Mouse (Mus musculus) forebrain, embryonic 10.5 days (tissue): Measurements from ENCODE around the gene 3110082J24Rik. TPM values are rescaled to one million over a fixed set of nuclear protein-coding genes. Genes with fewer than 3 reads are reported as not detected.

Experiments
- DNase-seq: peaks from one replicate; pipeline ENCODE4 v3.0.0-alpha.2; 2017; ENCODE audit warnings: low spot score; ENCODE audit errors: extremely low spot score
- H3K27ac ChIP-seq: fragments of 300-500 bp; sonication (generic); 2 replicates; pipeline ENCODE4 v1.5.1; 2016; ENCODE audit warnings: mild to moderate bottlenecking
- H3K27me3 ChIP-seq: fragments of 300-500 bp; sonication (generic); 2 replicates; pipeline ENCODE4 v1.6.1; 2016; ENCODE audit warnings: mild to moderate bottlenecking; ENCODE audit not compliant: poor library complexity, severe bottlenecking
- H3K36me3 ChIP-seq: fragments of 300-500 bp; sonication (generic); replicated peaks from 2 replicates; pipeline ENCODE4 v1.6.1; 2016; ENCODE audit warnings: mild to moderate bottlenecking, moderate library complexity
- H3K4me1 ChIP-seq: fragments of 300-500 bp; sonication (generic); 2 replicates; pipeline ENCODE4 v1.6.1; 2016
- H3K4me3 ChIP-seq: fragments of 300-500 bp; sonication (generic); 2 replicates; pipeline ENCODE4 v1.5.1; 2016; ENCODE audit warnings: mild to moderate bottlenecking, moderate library complexity
- H3K9me3 ChIP-seq: fragments of 300-500 bp; sonication (generic); 2 replicates; pipeline ENCODE4 v1.6.1; 2016; ENCODE audit warnings: mild to moderate bottlenecking, moderate library complexity
- WGBS: fragments of 180-500 bp; shearing (Covaris S2); methylation state at CpG from one replicate; pipeline ENCODE4 v1.1.7; 2016; 5-methylcytosine and 5-hydroxymethylcytosine counted together
- polyA plus RNA-seq: library from polyadenylated mRNA; unstranded; fragments of >200 nt; fragmentation: Nextera tagmentation; extraction: Ambion mirVana; gene quantifications from 2 replicates; pipeline ENCODE4 v1.2.1, GENCODE M21; 2016

3110082J24Rik gene
- polyA plus RNA-seq, 1 experiment from 2014 or later, result 1.1 TPM

DNA sequence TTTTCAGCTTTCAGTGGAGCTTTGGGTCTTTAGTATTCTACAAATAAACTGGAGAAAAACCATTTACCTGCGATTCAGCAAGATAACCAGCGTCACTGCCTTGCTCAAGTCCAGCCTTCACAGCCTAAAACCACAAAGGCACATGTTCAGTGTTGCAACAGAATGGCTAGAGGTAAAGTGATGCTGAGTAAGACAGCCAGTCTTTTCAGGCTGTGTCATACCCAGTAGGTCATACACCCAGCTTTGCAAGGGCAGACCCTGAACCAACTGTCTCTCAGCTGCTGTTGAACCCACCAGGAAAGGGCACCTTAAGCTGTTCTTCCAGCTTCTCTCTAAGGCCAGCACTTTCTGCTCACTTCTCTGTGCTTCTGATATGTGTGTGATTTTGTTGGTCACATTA is 26.3 kb upstream of the 3110082J24Rik start:
- H3K27me3 ChIP-seq, result no peaks in the 10 kb centered on the region
- no peaks in the 10 kb centered on the region for H3K4me1 ChIP-seq
- H3K36me3 ChIP-seq, result peaks cover 86% of the 10 kb centered on the region
- no peak overlapping the region for H3K27ac ChIP-seq
- H3K4me3 ChIP-seq, result no peak overlapping the region
- WGBS, result 96% methylated on average over 2 of the region's 2 CpGs
- no peak for DNase-seq
- H3K9me3 ChIP-seq, result no peaks in the 10 kb centered on the region

GRCm38 (mm10) chr5:30131246-30131645 is 25.4 kb upstream of the 3110082J24Rik start:
- WGBS, result 92% methylated on average over 4 of the region's 4 CpGs

DNA sequence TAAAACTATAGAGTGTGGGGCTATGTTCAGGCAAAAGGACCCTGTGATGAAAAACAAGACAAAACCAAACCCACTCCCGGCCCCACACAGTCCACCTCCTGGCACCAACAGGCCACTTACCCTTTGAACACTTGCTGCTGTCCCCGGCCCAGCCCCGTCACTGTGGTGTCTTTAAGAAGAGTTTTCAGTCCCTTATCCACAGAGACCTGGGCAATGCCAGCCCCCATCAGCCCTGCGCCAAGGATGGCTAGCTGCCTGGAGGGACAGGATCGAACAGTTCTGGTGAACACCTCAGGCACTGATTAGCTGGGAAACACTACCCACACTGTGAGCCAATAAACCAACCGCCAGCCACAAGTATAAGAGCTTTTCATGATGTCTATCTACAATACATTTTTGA is 22.8 kb upstream of the 3110082J24Rik start:
- no peaks in the 10 kb centered on the region for H3K9me3 ChIP-seq
- WGBS, result 93% methylated on average over 6 of the region's 6 CpGs
- no peak for DNase-seq
- H3K27ac ChIP-seq, result no peak overlapping the region
- H3K27me3 ChIP-seq, result no peaks in the 10 kb centered on the region
- H3K36me3 ChIP-seq, result peaks cover 91% of the 10 kb centered on the region
- H3K4me1 ChIP-seq, result no peaks in the 10 kb centered on the region
- no peak overlapping the region for H3K4me3 ChIP-seq

More at GRCm38 (mm10) chr5:30131246-30131645, 25.4 kb upstream of the 3110082J24Rik start:
- H3K4me1 ChIP-seq, result no peaks in the 10 kb centered on the region
- H3K27me3 ChIP-seq, result no peaks in the 10 kb centered on the region
- DNase-seq, result no peak
- H3K27ac ChIP-seq, result no peak overlapping the region
- no peak overlapping the region for H3K4me3 ChIP-seq
- no peaks in the 10 kb centered on the region for H3K9me3 ChIP-seq
- peaks cover 88% of the 10 kb centered on the region for H3K36me3 ChIP-seq

DNA sequence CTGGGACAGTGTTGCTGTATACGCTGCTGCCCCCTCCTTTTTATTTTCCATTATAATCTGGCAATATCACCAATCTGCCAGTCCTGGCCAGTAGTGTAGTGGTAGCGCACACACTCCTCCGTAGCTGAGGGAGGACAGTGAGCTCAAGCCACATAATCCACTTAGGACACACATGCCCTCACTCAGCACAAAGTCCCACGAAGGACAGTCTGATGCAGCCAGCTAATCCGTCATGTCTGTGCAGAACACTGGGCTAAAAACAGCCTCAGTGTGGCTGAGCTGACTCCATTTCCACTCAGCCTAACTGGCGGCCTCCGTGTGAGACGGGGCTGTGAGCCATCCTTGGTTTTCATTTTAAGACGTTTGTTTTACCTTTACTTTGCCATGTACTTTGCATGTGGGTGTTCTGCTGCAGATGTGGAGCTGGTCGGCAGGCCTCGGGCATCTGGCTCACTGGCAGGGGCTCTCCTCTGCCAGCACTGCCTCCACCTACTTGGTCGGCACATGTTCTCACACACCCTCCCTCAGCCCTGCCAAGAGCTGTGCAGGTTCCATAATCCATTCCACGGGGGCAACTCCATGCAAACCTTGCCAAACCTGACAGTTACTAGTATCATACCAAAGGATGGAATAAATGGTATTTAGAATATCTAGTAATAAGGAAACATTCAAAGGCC is 22.2 kb upstream of the 3110082J24Rik start:
- DNase-seq, result no peak
- H3K36me3 ChIP-seq, result peaks cover 91% of the 10 kb centered on the region
- no peaks in the 10 kb centered on the region for H3K27me3 ChIP-seq
- WGBS, result 96% methylated on average over 13 of the region's 13 CpGs
- H3K4me1 ChIP-seq, result no peaks in the 10 kb centered on the region
- H3K27ac ChIP-seq, result no peak overlapping the region
- no peak overlapping the region for H3K4me3 ChIP-seq
- H3K9me3 ChIP-seq, result no peaks in the 10 kb centered on the region

- no peak overlapping the region for H3K4me3 ChIP-seq
- WGBS, result 92% methylated on average over 7 of the region's 7 CpGs
- H3K27me3 ChIP-seq, result no peaks in the 10 kb centered on the region
- peaks cover 92% of the 10 kb centered on the region for H3K36me3 ChIP-seq
- no peaks in the 10 kb centered on the region for H3K9me3 ChIP-seq
- DNase-seq, result no peak
- H3K27ac ChIP-seq, result no peak overlapping the region
- no peaks in the 10 kb centered on the region for H3K4me1 ChIP-seq
Observed at GRCm38 (mm10) chr5:30126756-30127155, 20.9 kb upstream of the 3110082J24Rik start.

- H3K4me3 ChIP-seq, result no peak overlapping the region
- WGBS, result 50% methylated on average over 5 of the region's 5 CpGs
- no peaks in the 10 kb centered on the region for H3K27me3 ChIP-seq
- H3K27ac ChIP-seq, result no peak overlapping the region
- peak; percentile 48 for DNase-seq
- H3K4me1 ChIP-seq, result no peaks in the 10 kb centered on the region
- peaks cover 97% of the 10 kb centered on the region for H3K36me3 ChIP-seq
- H3K9me3 ChIP-seq, result no peaks in the 10 kb centered on the region
Observed at GRCm38 (mm10) chr5:30125587-30125986, 19.7 kb upstream of the 3110082J24Rik start.

DNA sequence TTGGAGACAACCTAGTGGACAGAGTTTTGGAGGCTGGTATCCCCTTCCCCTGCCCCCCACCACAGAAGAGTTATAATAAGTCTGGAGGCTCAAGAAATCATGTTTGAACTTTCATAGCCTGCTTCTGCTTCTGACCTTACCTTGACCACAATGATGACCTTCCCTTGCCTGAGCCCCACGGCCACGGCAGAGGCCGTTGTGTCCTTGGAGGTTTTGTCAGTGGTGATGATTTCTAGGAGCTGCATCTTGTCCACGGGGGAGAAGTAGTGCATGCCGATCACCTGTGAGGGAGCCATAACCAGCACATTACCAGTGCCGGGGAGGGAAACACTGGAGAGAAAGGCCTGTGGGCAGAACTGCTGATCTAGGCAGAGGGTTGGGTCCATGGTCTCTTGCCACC is 16.6 kb upstream of the 3110082J24Rik start:
- DNase-seq, result no peak
- 92% methylated on average over 6 of the region's 6 CpGs for WGBS
- peaks cover 98% of the 10 kb centered on the region for H3K36me3 ChIP-seq
- H3K9me3 ChIP-seq, result no peaks in the 10 kb centered on the region
- H3K27me3 ChIP-seq, result no peaks in the 10 kb centered on the region
- H3K4me1 ChIP-seq, result no peaks in the 10 kb centered on the region
- no peak overlapping the region for H3K4me3 ChIP-seq
- no peak overlapping the region for H3K27ac ChIP-seq

GRCm38 (mm10) chr5:30120106-30120505 is 14.2 kb upstream of the 3110082J24Rik start:
- H3K36me3 ChIP-seq, result peaks cover 92% of the 10 kb centered on the region
- WGBS, result 91% methylated on average over 7 of the region's 7 CpGs
- peaks cover 19% of the 10 kb centered on the region for H3K27me3 ChIP-seq
- no peak overlapping the region for H3K4me3 ChIP-seq
- no peaks in the 10 kb centered on the region for H3K4me1 ChIP-seq
- DNase-seq, result no peak
- no peaks in the 10 kb centered on the region for H3K9me3 ChIP-seq
- no peak overlapping the region for H3K27ac ChIP-seq

DNA sequence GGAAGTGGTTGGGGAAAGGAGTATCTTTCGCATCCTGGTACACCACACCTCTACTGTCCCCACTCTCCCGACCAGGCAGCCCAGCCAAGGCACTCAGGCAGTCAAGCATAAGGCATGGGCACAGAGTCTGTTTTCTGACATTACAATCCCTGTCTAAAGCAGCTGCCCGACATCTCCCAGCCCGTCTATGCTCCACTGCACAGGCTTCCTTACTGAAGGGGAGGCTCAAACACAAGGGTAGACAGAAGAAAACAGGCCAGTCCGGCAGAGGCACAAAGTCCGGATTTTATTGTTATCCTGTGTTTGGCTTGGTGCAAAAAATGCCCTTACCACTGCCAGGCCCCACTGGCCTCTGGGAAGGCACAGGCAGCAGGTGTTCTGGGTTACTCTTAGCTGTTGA is 13.3 kb upstream of the 3110082J24Rik start:
- Histone ChIP-seq H3K27me3 (peaks cover 28% of the 10 kb centered on the region), H3K4me3 (no peak overlapping the region), H3K4me1 (peaks cover 9% of the 10 kb centered on the region), H3K27ac (no peak overlapping the region), H3K9me3 (no peaks in the 10 kb centered on the region), H3K36me3 (peaks cover 82% of the 10 kb centered on the region)
- no peak for DNase-seq
- 92% methylated on average over 6 of the region's 6 CpGs for WGBS

GRCm38 (mm10) chr5:30118018-30118417 is 12.1 kb upstream of the 3110082J24Rik start:
- peaks cover 40% of the 10 kb centered on the region for H3K27me3 ChIP-seq
- 91% methylated on average over 1 of the region's 1 CpGs for WGBS
- no peaks in the 10 kb centered on the region for H3K9me3 ChIP-seq
- DNase-seq, result no peak
- H3K36me3 ChIP-seq, result peaks cover 71% of the 10 kb centered on the region
- no peak overlapping the region for H3K4me3 ChIP-seq
- peaks cover 20% of the 10 kb centered on the region for H3K4me1 ChIP-seq
- H3K27ac ChIP-seq, result no peak overlapping the region

- Histone ChIP-seq H3K27ac (no peak overlapping the region), H3K9me3 (no peaks in the 10 kb centered on the region), H3K36me3 (peaks cover 48% of the 10 kb centered on the region), H3K4me3 (no peak overlapping the region), H3K27me3 (peaks cover 63% of the 10 kb centered on the region), H3K4me1 (peaks cover 32% of the 10 kb centered on the region)
- WGBS, result 24% methylated on average over 10 of the region's 10 CpGs
- no peak for DNase-seq
Observed at GRCm38 (mm10) chr5:30115718-30116117, 9.8 kb upstream of the 3110082J24Rik start.

- Histone ChIP-seq H3K4me3 (peak overlapping the region; percentile 64), H3K9me3 (no peaks in the 10 kb centered on the region), H3K27ac (peak overlapping the region; percentile 82), H3K36me3 (peaks cover 38% of the 10 kb centered on the region), H3K4me1 (peaks cover 42% of the 10 kb centered on the region), H3K27me3 (peaks cover 73% of the 10 kb centered on the region)
- 2% methylated on average over 28 of the region's 28 CpGs for WGBS
- DNase-seq, result no peak
Observed at GRCm38 (mm10) chr5:30114761-30115140, 8.9 kb upstream of the 3110082J24Rik start.

DNA sequence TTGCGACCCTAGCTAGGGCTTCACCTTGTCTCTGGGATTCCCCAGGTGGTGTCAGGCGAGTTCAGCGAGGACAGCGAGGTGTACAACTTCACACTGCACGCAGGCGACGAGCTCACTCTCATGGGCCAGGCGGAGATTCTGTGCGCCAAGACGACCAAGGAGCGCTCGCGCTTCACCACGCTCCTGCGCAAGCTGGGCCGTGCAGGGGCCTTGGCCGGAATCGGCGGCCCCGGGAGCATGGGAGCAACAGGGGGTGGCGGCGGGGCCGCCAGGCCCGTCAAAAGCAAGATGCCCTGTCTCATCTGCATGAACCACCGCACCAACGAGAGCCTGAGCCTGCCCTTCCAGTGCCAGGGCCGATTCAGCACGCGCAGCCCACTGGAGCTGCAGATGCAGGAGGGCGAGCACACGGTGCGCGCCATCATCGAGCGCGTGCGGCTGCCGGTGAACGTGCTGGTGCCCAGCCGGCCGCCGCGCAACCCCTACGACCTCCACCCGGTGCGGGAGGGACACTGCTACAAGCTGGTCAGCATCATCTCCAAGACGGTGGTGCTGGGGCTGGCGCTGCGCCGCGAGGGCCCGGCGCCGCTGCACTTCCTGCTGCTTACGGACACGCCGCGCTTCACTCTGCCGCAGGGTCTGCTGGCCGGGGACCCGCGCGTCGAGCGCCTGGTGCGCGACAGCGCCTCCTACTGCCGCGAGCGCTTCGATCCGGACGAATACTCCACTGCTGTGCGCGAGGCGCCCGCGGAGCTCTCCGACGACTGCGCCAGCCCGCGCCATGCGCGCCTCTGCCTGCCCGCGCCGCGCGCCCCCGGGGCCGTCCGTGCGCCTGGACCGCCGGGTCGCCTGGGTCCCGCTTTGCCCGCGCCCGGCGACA is 8.2 kb upstream of the 3110082J24Rik start:
- Histone ChIP-seq H3K4me3 (peak overlapping the region; percentile 64), H3K9me3 (no peaks in the 10 kb centered on the region), H3K36me3 (peaks cover 32% of the 10 kb centered on the region), H3K4me1 (peaks cover 48% of the 10 kb centered on the region), H3K27ac (peak overlapping the region; percentile 82), H3K27me3 (peaks cover 79% of the 10 kb centered on the region)
- under 1% methylated on average over 103 of the region's 103 CpGs for WGBS
- peak; percentile 77 for DNase-seq
